Mouse (Mus musculus) heart, postnatal 0 days (tissue): ENCODE data around the gene Paip2b. TPM values are rescaled to one million over a fixed set of nuclear protein-coding genes. Genes with fewer than 3 reads are reported as not detected.
"Not testable (repeated sequence)": the region's sequence is repeated elsewhere in the genome, so short reads cannot be mapped to it uniquely, and the experiment has no call there.

Experiments
- ATAC-seq: fragments of 200-750 bp; cut with Nextera tagmentation; 2 replicates; pipeline ENCODE4 v1.8.0; 2017; ENCODE audit warnings: low read depth, moderate number of reproducible peaks, moderate library complexity; ENCODE audit not compliant: insufficient read depth
- DNase-seq: peaks from one replicate; pipeline ENCODE4 v3.0.0-alpha.2; 2016; ENCODE audit warnings: low spot score
- H3K27ac ChIP-seq: fragments of 300-500 bp; sonication (generic); 2 replicates; pipeline ENCODE4 v1.5.1; 2014; ENCODE audit warnings: low read depth, mild to moderate bottlenecking
- H3K27me3 ChIP-seq: fragments of 300-500 bp; sonication (generic); 2 replicates; pipeline ENCODE4 v1.6.1; 2014; ENCODE audit warnings: low read length, mixed read lengths; ENCODE audit not compliant: control insufficient read depth, insufficient read depth
- H3K36me3 ChIP-seq: fragments of 300-500 bp; sonication (generic); replicated peaks from 2 replicates; pipeline ENCODE4 v1.6.1; 2014; ENCODE audit warnings: low read length, mixed read lengths; ENCODE audit not compliant: control insufficient read depth, insufficient read depth
- H3K4me1 ChIP-seq: fragments of 300-500 bp; sonication (generic); 2 replicates; pipeline ENCODE4 v1.6.1; 2014; ENCODE audit warnings: antibody characterized with exemption; ENCODE audit not compliant: control insufficient read depth, insufficient read depth
- H3K4me2 ChIP-seq: fragments of 300-500 bp; sonication (generic); 2 replicates; pipeline ENCODE4 v1.6.1; 2014; ENCODE audit warnings: low read depth, mild to moderate bottlenecking, low read length, moderate library complexity
- H3K4me3 ChIP-seq: fragments of 300-500 bp; sonication (generic); 2 replicates; pipeline ENCODE4 v1.5.1; 2014; ENCODE audit warnings: low read depth, low read length
- H3K9ac ChIP-seq: fragments of 300-500 bp; sonication (generic); replicated peaks from 2 replicates; pipeline ENCODE4 v1.6.1; 2014; ENCODE audit warnings: low read depth, low read length, mixed read lengths
- H3K9me3 ChIP-seq: fragments of 300-500 bp; sonication (generic); replicated peaks from 2 replicates; pipeline ENCODE4 v1.6.1; 2016; ENCODE audit warnings: low read length; ENCODE audit not compliant: control insufficient read depth
- CTCF ChIP-seq: IDR thresholded peaks from 2 replicates; pipeline ENCODE4 v1.5.1; 2016; ENCODE audit warnings: antibody characterized with exemption, control low read depth, low read depth
- EP300 ChIP-seq: IDR thresholded peaks from 2 replicates; pipeline ENCODE4 v1.6.1; 2016; ENCODE audit warnings: antibody characterized with exemption, low read depth
- WGBS: fragments of 180-500 bp; shearing (Covaris S2); extraction: QIAGEN DNeasy Blood & Tissue Kit; methylation state at CpG from one replicate; pipeline ENCODE4 v1.1.7; 2014; 5-methylcytosine and 5-hydroxymethylcytosine counted together
- polyA plus RNA-seq: library from polyadenylated mRNA; unstranded; fragments of >200 nt; fragmentation: Nextera tagmentation; extraction: Ambion mirVana; gene quantifications from 2 replicates; pipeline ENCODE4 v1.2.1, GENCODE M21; 2015
- total RNA-seq: library from RNA; depleted of rRNA; stranded (reverse); fragments of >200 nt; gene quantifications from 2 replicates; pipeline ENCODE4 v1.2.3, GENCODE M21; 2014; ENCODE audit warnings: low replicate concordance

Gene Paip2b
- total and polyA plus RNA-seq, 2 experiments from 2014 or later, result 11.6 to 26.8 TPM

- Histone ChIP-seq H3K4me2 (peak overlapping the region; percentile 95), H3K4me3 (peak overlapping the region; percentile 81), H3K9ac (peak overlapping the region; percentile 76), H3K9me3 (no peaks in the 10 kb centered on the region), H3K27me3 (no peaks in the 10 kb centered on the region), H3K27ac (peak overlapping the region; percentile 91), H3K4me1 (peaks cover 14% of the 10 kb centered on the region), H3K36me3 (peaks cover 19% of the 10 kb centered on the region)
- peak; percentile 5; the same call in 1 of the 2 replicates for ATAC-seq
- peak; percentile 43 for DNase-seq
- TF ChIP-seq EP300, result no peak
- no peak for TF ChIP-seq CTCF
- WGBS, result 2% methylated on average over 13 of the region's 13 CpGs
Measured at GRCm38 (mm10) chr6:83795492-83795900, 36.0 kb downstream of the Paip2b start.

- H3K4me2 ChIP-seq, result peak within 1 kb of the TSS; percentile 95
- H3K27me3 ChIP-seq, result no peaks in the 10 kb centered on the region
- DNase-seq (peak; percentile 96), ATAC-seq (peak; percentile 95)
- WGBS, result under 1% methylated on average over 42 of the region's 43 CpGs
- TF ChIP-seq CTCF, result no peak
- no peak for TF ChIP-seq EP300
- H3K9ac ChIP-seq, result peak within 1 kb of the TSS; percentile 76
- peak within 1 kb of the TSS; percentile 81 for H3K4me3 ChIP-seq
- H3K27ac ChIP-seq, result peak within 1 kb of the TSS; percentile 91
- H3K36me3 ChIP-seq, result peaks cover 12% of the 10 kb centered on the region
- H3K9me3 ChIP-seq, result no peaks in the 10 kb centered on the region
- H3K4me1 ChIP-seq, result peaks cover 14% of the 10 kb centered on the region
Measured at GRCm38 (mm10) chr6:83794760-83795296, 36.7 kb downstream of the Paip2b start, which contains the start of gene Nagk. Gene Nagk (plus strand): TSS chr6:83794982.

GRCm38 (mm10) chr6:83791251-83791890 lies 40.2 kb downstream of the Paip2b start:
- Histone ChIP-seq H3K4me2 (no peak overlapping the region), H3K4me1 (peaks cover 14% of the 10 kb centered on the region), H3K27me3 (no peaks in the 10 kb centered on the region), H3K36me3 (no peaks in the 10 kb centered on the region), H3K4me3 (no peak overlapping the region), H3K9me3 (no peaks in the 10 kb centered on the region), H3K27ac (no peak overlapping the region), H3K9ac (no peak overlapping the region)
- WGBS, result 29% methylated on average over 4 of the region's 4 CpGs
- ATAC-seq, result no peak
- TF ChIP-seq CTCF (no peak), EP300 (no peak)
- DNase-seq, result no peak

- not testable (repeated sequence) for H3K4me3 ChIP-seq, ATAC-seq, H3K4me2 ChIP-seq, DNase-seq, H3K9ac ChIP-seq, H3K4me1 ChIP-seq, H3K36me3 ChIP-seq, H3K9me3 ChIP-seq, H3K27ac ChIP-seq, H3K27me3 ChIP-seq
- 74% methylated on average over 5 of the region's 5 CpGs for WGBS
Measured at GRCm38 (mm10) chr6:83790533-83790932, 41.0 kb downstream of the Paip2b start.

- Histone ChIP-seq H3K27ac (no peak overlapping the region), H3K4me3 (no peak overlapping the region)
Measured at GRCm38 (mm10) chr6:83788554-83788953, 43.0 kb downstream of the Paip2b start.

GRCm38 (mm10) chr6:83786426-83786825 lies 45.1 kb downstream of the Paip2b start:
- WGBS, result 54% methylated on average over 3 of the region's 3 CpGs
- Histone ChIP-seq H3K36me3 (no peaks in the 10 kb centered on the region), H3K27me3 (no peaks in the 10 kb centered on the region), H3K4me3 (no peak overlapping the region), H3K9ac (no peak overlapping the region), H3K27ac (no peak overlapping the region), H3K4me1 (no peaks in the 10 kb centered on the region), H3K4me2 (no peak overlapping the region), H3K9me3 (no peaks in the 10 kb centered on the region)
- no peak for TF ChIP-seq EP300
- no peak for TF ChIP-seq CTCF
- DNase-seq (no peak), ATAC-seq (no peak)

More at GRCm38 (mm10) chr6:83788554-83788953, 43.0 kb downstream of the Paip2b start:
- no peak overlapping the region for H3K4me2 ChIP-seq
- WGBS, result 77% methylated on average over 7 of the region's 7 CpGs
- H3K36me3 ChIP-seq, result no peaks in the 10 kb centered on the region
- H3K4me1 ChIP-seq, result no peaks in the 10 kb centered on the region; the same call in 1 of the 2 replicates
- H3K27me3 ChIP-seq, result no peaks in the 10 kb centered on the region
- ATAC-seq (no peak), DNase-seq (no peak)
- no peaks in the 10 kb centered on the region for H3K9me3 ChIP-seq
- TF ChIP-seq CTCF, result no peak
- TF ChIP-seq EP300, result no peak
- H3K9ac ChIP-seq, result no peak overlapping the region
